Mouse (Mus musculus) stomach, postnatal 0 days (tissue): ENCODE results near the gene Vmn1r19. TPM values are rescaled to one million over a fixed set of nuclear protein-coding genes. Genes with fewer than 3 reads are reported as not detected.

ENCODE experiments used
- ATAC-seq: fragments of 200-750 bp; cut with Nextera tagmentation; 2 replicates; pipeline ENCODE4 v1.8.0; 2017; ENCODE audit not compliant: low FRiP score, low TSS enrichment
- DNase-seq: peaks from one replicate; pipeline ENCODE4 v3.0.0-alpha.2; 2016; ENCODE audit warnings: low spot score
- H3K27ac ChIP-seq: fragments of 300-500 bp; sonication (generic); replicated peaks from 2 replicates; pipeline ENCODE4 v1.5.1; 2014; ENCODE audit warnings: mild to moderate bottlenecking, control low read depth
- H3K27me3 ChIP-seq: fragments of 300-500 bp; sonication (generic); 2 replicates; pipeline ENCODE4 v1.6.1; 2014; ENCODE audit warnings: low read length; ENCODE audit not compliant: control insufficient read depth, insufficient read depth
- H3K36me3 ChIP-seq: fragments of 300-500 bp; sonication (generic); 2 replicates; pipeline ENCODE4 v1.6.1; 2014; ENCODE audit warnings: low read length, mixed read lengths; ENCODE audit not compliant: control insufficient read depth, insufficient read depth
- H3K4me1 ChIP-seq: fragments of 300-500 bp; sonication (generic); replicated peaks from 2 replicates; pipeline ENCODE4 v1.6.1; 2014; ENCODE audit warnings: antibody characterized with exemption; ENCODE audit not compliant: control insufficient read depth, insufficient read depth
- H3K4me2 ChIP-seq: fragments of 300-500 bp; sonication (generic); replicated peaks from 2 replicates; pipeline ENCODE4 v1.6.1; 2014; ENCODE audit warnings: low read depth, mild to moderate bottlenecking, control low read depth, moderate library complexity
- H3K4me3 ChIP-seq: fragments of 300-500 bp; sonication (generic); 2 replicates; pipeline ENCODE4 v1.5.1; 2014; ENCODE audit warnings: low read depth, low read length, control low read depth
- H3K9ac ChIP-seq: fragments of 300-500 bp; sonication (generic); 2 replicates; pipeline ENCODE4 v1.6.1; 2014; ENCODE audit warnings: mild to moderate bottlenecking, low read length, control low read depth, mixed read lengths
- H3K9me3 ChIP-seq: fragments of 300-500 bp; sonication (generic); 2 replicates; pipeline ENCODE4 v1.6.1; 2016; ENCODE audit warnings: low read length; ENCODE audit not compliant: control insufficient read depth
- CTCF ChIP-seq: IDR thresholded peaks from 2 replicates; pipeline ENCODE4 v1.5.1; 2016; ENCODE audit warnings: antibody characterized with exemption, low read depth, mild to moderate bottlenecking, moderate library complexity
- EP300 ChIP-seq: optimal IDR thresholded peaks from 2 replicates; pipeline ENCODE3; 2016; ENCODE audit warnings: antibody characterized with exemption
- WGBS: fragments of 180-500 bp; shearing (Covaris S2); extraction: QIAGEN DNeasy Blood & Tissue Kit; methylation state at CpG from one replicate; pipeline ENCODE4 v1.1.7; 2014; 5-methylcytosine and 5-hydroxymethylcytosine counted together
- polyA plus RNA-seq: library from polyadenylated mRNA; unstranded; fragments of >200 nt; fragmentation: Nextera tagmentation; extraction: Ambion mirVana; gene quantifications from 2 replicates; pipeline ENCODE4 v1.2.1, GENCODE M21; 2015

The Vmn1r19 gene
- polyA plus RNA-seq, 1 experiment from 2014 or later, result not detected

- no peaks in the 10 kb centered on the region for H3K4me1 ChIP-seq
- TF ChIP-seq CTCF (no peak), EP300 (no peak)
- no peak within 1 kb of the TSS for H3K9ac ChIP-seq
- 57% methylated on average over 1 of the region's 1 CpGs for WGBS
- no peaks in the 10 kb centered on the region for H3K9me3 ChIP-seq
- H3K36me3 ChIP-seq, result no peaks in the 10 kb centered on the region
- ATAC-seq (no peak), DNase-seq (no peak)
- no peak within 1 kb of the TSS for H3K4me2 ChIP-seq
- H3K4me3 ChIP-seq, result no peak within 1 kb of the TSS
- no peaks in the 10 kb centered on the region for H3K27me3 ChIP-seq
- no peak within 1 kb of the TSS for H3K27ac ChIP-seq
These were observed 25.1 kb downstream of the Vmn1r19 start, which contains the start of gene Vmn1r20 for GRCm38 (mm10) chr6:57428630-57429029. Vmn1r20 (plus strand) TSS chr6:57428930.

DNA sequence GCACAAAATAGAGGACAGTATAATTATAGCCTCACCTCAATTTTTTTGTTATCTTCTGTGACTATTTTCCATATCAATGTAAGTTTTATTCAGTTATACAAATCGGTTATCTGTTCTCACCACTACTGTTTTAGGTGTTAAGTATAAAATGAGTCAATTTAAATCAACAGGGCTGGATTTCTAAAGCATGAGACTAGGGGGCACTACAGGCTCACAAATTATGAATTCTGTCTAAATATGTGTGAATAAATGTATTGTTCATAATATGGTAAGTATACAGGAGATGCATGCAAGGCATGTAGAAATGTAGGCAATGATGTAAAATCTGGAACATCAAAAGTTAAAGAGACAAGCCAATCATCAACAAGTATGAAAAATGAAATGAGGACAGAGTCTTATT is 27.6 kb downstream of the Vmn1r19 start:
- Histone ChIP-seq H3K4me1 (no peaks in the 10 kb centered on the region), H3K36me3 (no peaks in the 10 kb centered on the region), H3K27me3 (no peaks in the 10 kb centered on the region), H3K4me2 (no peak overlapping the region), H3K9ac (no peak overlapping the region), H3K9me3 (no peaks in the 10 kb centered on the region), H3K27ac (no peak overlapping the region), H3K4me3 (no peak overlapping the region)
- no peak for DNase-seq
- TF ChIP-seq EP300 (no peak), CTCF (peak; percentile 63)
- no peak for ATAC-seq
- 68% methylated on average over 1 of the region's 1 CpGs for WGBS

Other genes with a start within 250 kb of the Vmn1r19 start
- not detected in 2 replicates for gene Vmn1r12, start 246.9 kb upstream of the Vmn1r19 start, polyA plus RNA-seq
- 0.04 TPM in 1 of 2 replicates, not detected in the other for gene Vmn1r13, start 200.5 kb upstream of the Vmn1r19 start, polyA plus RNA-seq
- not detected in 2 replicates for gene Vmn1r14, start 172.1 kb upstream of the Vmn1r19 start, polyA plus RNA-seq
- gene Vmn1r15, start 145.8 kb upstream of the Vmn1r19 start, polyA plus RNA-seq, result not detected in 2 replicates
- not detected in 2 replicates for gene Vmn1r16, start 74.3 kb upstream of the Vmn1r19 start, polyA plus RNA-seq
- not detected in 2 replicates for gene Vmn1r17, start 40.1 kb upstream of the Vmn1r19 start, polyA plus RNA-seq
- 0.02 TPM in 1 of 2 replicates, not detected in the other for gene Vmn1r18, start 8.0 kb upstream of the Vmn1r19 start, polyA plus RNA-seq
- not detected in 2 replicates for gene Vmn1r20, start 25.1 kb downstream of the Vmn1r19 start, polyA plus RNA-seq
- gene Ppm1k, start 131.7 kb downstream of the Vmn1r19 start, polyA plus RNA-seq, result 1.3 and 1.7 TPM in 2 replicates
- 0.96 and 1.4 TPM in 2 replicates for gene Herc6, start 177.2 kb downstream of the Vmn1r19 start, polyA plus RNA-seq